Mouse (Mus musculus) neural tube, embryonic 14.5 days (tissue): ENCODE measurements around the gene Fam166b. TPM values are rescaled to one million over a fixed set of nuclear protein-coding genes. Genes with fewer than 3 reads are reported as not detected.

Experiments used
- ATAC-seq: fragments of 200-750 bp; cut with Nextera tagmentation; 2 replicates; pipeline ENCODE4 v1.8.0; 2017; ENCODE audit warnings: low read depth, mild to moderate bottlenecking, moderate TSS enrichment, moderate library complexity
- H3K27ac ChIP-seq: fragments of 300-500 bp; sonication (generic); 2 replicates; pipeline ENCODE4 v1.5.1; 2014; ENCODE audit warnings: low read depth, mild to moderate bottlenecking, control low read depth, low read length, moderate library complexity, mixed read lengths
- H3K27me3 ChIP-seq: fragments of 300-500 bp; sonication (generic); 2 replicates; pipeline ENCODE4 v1.6.1; 2014; ENCODE audit warnings: low read length; ENCODE audit not compliant: control insufficient read depth, insufficient read depth
- H3K36me3 ChIP-seq: fragments of 300-500 bp; sonication (generic); 2 replicates; pipeline ENCODE4 v1.6.1; 2014; ENCODE audit warnings: low read length, mixed read lengths; ENCODE audit not compliant: control insufficient read depth, insufficient read depth
- H3K4me1 ChIP-seq: fragments of 300-500 bp; sonication (generic); 2 replicates; pipeline ENCODE4 v1.6.1; 2014; ENCODE audit warnings: low read length; ENCODE audit not compliant: control insufficient read depth, insufficient read depth
- H3K4me2 ChIP-seq: fragments of 300-500 bp; sonication (generic); 2 replicates; pipeline ENCODE4 v1.6.1; 2014; ENCODE audit warnings: mild to moderate bottlenecking, low read depth, low read length, control low read depth
- H3K4me3 ChIP-seq: fragments of 300-500 bp; sonication (generic); 2 replicates; pipeline ENCODE4 v1.5.1; 2014; ENCODE audit warnings: low read depth, low read length, control low read depth, mixed read lengths
- H3K9ac ChIP-seq: fragments of 300-500 bp; sonication (generic); replicated peaks from 2 replicates; pipeline ENCODE4 v1.6.1; 2014; ENCODE audit warnings: low read depth, mild to moderate bottlenecking, control low read depth, low read length, mixed read lengths
- H3K9me3 ChIP-seq: fragments of 300-500 bp; sonication (generic); 2 replicates; pipeline ENCODE4 v1.6.1; 2016; ENCODE audit warnings: low read length; ENCODE audit not compliant: control insufficient read depth
- WGBS: fragments of 180-500 bp; shearing (Covaris S2); extraction: QIAGEN DNeasy Blood & Tissue Kit; methylation state at CpG from one replicate; pipeline ENCODE4 v1.1.7; 2014; 5-methylcytosine and 5-hydroxymethylcytosine counted together
- polyA plus RNA-seq: library from polyadenylated mRNA; unstranded; fragments of >200 nt; fragmentation: Nextera tagmentation; extraction: Ambion mirVana; gene quantifications from 2 replicates; pipeline ENCODE4 v1.2.1, GENCODE M21; 2014

Fam166b gene
- polyA plus RNA-seq, 1 experiment from 2014 or later: 1.4 TPM

GRCm38 (mm10) chr4:43394345-43394891 is 34.5 kb downstream of the Fam166b start:
- Histone ChIP-seq H3K27ac (no peak overlapping the region), H3K4me2 (no peak overlapping the region)
- no peak for ATAC-seq

GRCm38 (mm10) chr4:43391521-43392050 is 37.3 kb downstream of the Fam166b start:
- H3K36me3 ChIP-seq: no peaks in the 10 kb centered on the region
- H3K4me1 ChIP-seq: no peaks in the 10 kb centered on the region
- no peak overlapping the region for H3K4me2 ChIP-seq
- ATAC-seq: no peak
- no peaks in the 10 kb centered on the region for H3K27me3 ChIP-seq
- 78% methylated on average over 3 of the region's 3 CpGs for WGBS
- no peak overlapping the region for H3K9ac ChIP-seq
- no peak overlapping the region for H3K27ac ChIP-seq
- no peak overlapping the region for H3K4me3 ChIP-seq
- H3K9me3 ChIP-seq: no peaks in the 10 kb centered on the region

More at GRCm38 (mm10) chr4:43394345-43394891, 34.5 kb downstream of the Fam166b start:
- Histone ChIP-seq H3K9me3 (no peaks in the 10 kb centered on the region), H3K27me3 (no peaks in the 10 kb centered on the region), H3K9ac (no peak overlapping the region), H3K4me3 (no peak overlapping the region), H3K4me1 (peaks cover 13% of the 10 kb centered on the region), H3K36me3 (no peaks in the 10 kb centered on the region)
- 74% methylated on average over 15 of the region's 15 CpGs for WGBS

GRCm38 (mm10) chr4:43389845-43390440 is 39.0 kb downstream of the Fam166b start:
- Histone ChIP-seq H3K9ac (no peak overlapping the region), H3K27me3 (no peaks in the 10 kb centered on the region), H3K4me1 (no peaks in the 10 kb centered on the region), H3K9me3 (no peaks in the 10 kb centered on the region), H3K27ac (no peak overlapping the region), H3K36me3 (no peaks in the 10 kb centered on the region), H3K4me3 (no peak overlapping the region), H3K4me2 (no peak overlapping the region)
- 68% methylated on average over 9 of the region's 9 CpGs for WGBS
- no peak for ATAC-seq

GRCm38 (mm10) chr4:43389390-43389789 is 39.5 kb downstream of the Fam166b start:
- no peak for ATAC-seq

GRCm38 (mm10) chr4:43386932-43387331 is 42.0 kb downstream of the Fam166b start:
- no peaks in the 10 kb centered on the region for H3K27me3 ChIP-seq
- no peak overlapping the region for H3K4me2 ChIP-seq
- no peak overlapping the region for H3K27ac ChIP-seq
- no peak overlapping the region for H3K9ac ChIP-seq
- peaks cover 8% of the 10 kb centered on the region; the same call in 1 of the 2 replicates for H3K4me1 ChIP-seq
- no peak overlapping the region for H3K4me3 ChIP-seq
- H3K36me3 ChIP-seq: no peaks in the 10 kb centered on the region
- no peak for ATAC-seq
- no peaks in the 10 kb centered on the region for H3K9me3 ChIP-seq

More at GRCm38 (mm10) chr4:43389390-43389789, 39.5 kb downstream of the Fam166b start:
- Histone ChIP-seq H3K36me3 (no peaks in the 10 kb centered on the region), H3K9ac (no peak overlapping the region), H3K9me3 (no peaks in the 10 kb centered on the region), H3K4me1 (peaks cover 2% of the 10 kb centered on the region; the same call in 1 of the 2 replicates), H3K27me3 (no peaks in the 10 kb centered on the region), H3K4me3 (no peak overlapping the region), H3K4me2 (no peak overlapping the region), H3K27ac (no peak overlapping the region)
- 91% methylated on average over 2 of the region's 2 CpGs for WGBS

- Histone ChIP-seq H3K9me3 (no peaks in the 10 kb centered on the region), H3K4me3 (no peak overlapping the region), H3K9ac (no peak overlapping the region), H3K36me3 (no peaks in the 10 kb centered on the region), H3K4me1 (peaks cover 13% of the 10 kb centered on the region; the same call in 1 of the 2 replicates), H3K27ac (no peak overlapping the region), H3K27me3 (no peaks in the 10 kb centered on the region), H3K4me2 (no peak overlapping the region)
- no peak for ATAC-seq
- WGBS: 89% methylated on average over 3 of the region's 3 CpGs
Measured at GRCm38 (mm10) chr4:43384541-43384940, 44.4 kb downstream of the Fam166b start.

GRCm38 (mm10) chr4:43384083-43384460 is 44.9 kb downstream of the Fam166b start:
- Histone ChIP-seq H3K4me2 (no peak overlapping the region; the same call in 1 of the 2 replicates), H3K27me3 (no peaks in the 10 kb centered on the region), H3K4me1 (peaks cover 13% of the 10 kb centered on the region; the same call in 1 of the 2 replicates), H3K4me3 (no peak overlapping the region), H3K9me3 (no peaks in the 10 kb centered on the region), H3K36me3 (no peaks in the 10 kb centered on the region), H3K9ac (no peak overlapping the region), H3K27ac (no peak overlapping the region)
- no peak for ATAC-seq
- WGBS: 90% methylated on average over 5 of the region's 5 CpGs

- peak overlapping the region; percentile 12; the same call in 1 of the 2 replicates for H3K9ac ChIP-seq
- H3K27ac ChIP-seq: no peak overlapping the region
- no peaks in the 10 kb centered on the region for H3K9me3 ChIP-seq
- WGBS: 72% methylated on average over 11 of the region's 11 CpGs
- peak overlapping the region; percentile 83 for H3K4me2 ChIP-seq
- no peaks in the 10 kb centered on the region for H3K27me3 ChIP-seq
- peak overlapping the region; percentile 71 for H3K4me3 ChIP-seq
- ATAC-seq: no peak
- H3K36me3 ChIP-seq: no peaks in the 10 kb centered on the region
- H3K4me1 ChIP-seq: peaks cover 13% of the 10 kb centered on the region; the same call in 1 of the 2 replicates
Measured at GRCm38 (mm10) chr4:43383246-43384082, 45.5 kb downstream of the Fam166b start.
